Mouse (Mus musculus) erythroblast, embryonic 14.5 days (primary cell): ENCODE measurements around the gene Snn.

Experiments
- GATA1 ChIP-seq: IDR thresholded peaks from 2 replicates; pipeline ENCODE4 v1.6.1; 2012; ENCODE audit warnings: low read length, inconsistent platforms, mixed read lengths
- TAL1 ChIP-seq: IDR thresholded peaks from 3 replicates; pipeline ENCODE4 v1.6.1; 2012; ENCODE audit warnings: low read length, inconsistent platforms, mixed read lengths

- TF ChIP-seq GATA1: no peak
- no peak for TF ChIP-seq TAL1
Measured at GRCm38 (mm10) chr16:11078216-11078869, 17.6 kb downstream of the Snn start.
